In genomic region chr13:92593731-92594396, GRCm38 (mm10) we compare ENCODE assay signal across 9 mouse cellular contexts. TPM values are rescaled to one million over a fixed set of nuclear protein-coding genes. Genes with fewer than 3 reads are reported as not detected.
DNase-seq lines count a peak whose midpoint lies in the region; ATAC-seq lines count a peak whose summit lies in the region.
"Had no signal": no experiment of that assay in that cellular context is flagged by ENCODE, and none has a peak within 500 bp of the region (broad histone marks: within the 10 kb centered on the region; RNA-seq: fewer than 3 reads in every experiment).

No protein-coding gene starts in this region.

- no peaks in the 10 kb centered on the region for H3K9me3 ChIP-seq in heart, embryonic 11.5 days (replicated peaks; ENCODE audit: control insufficient read depth, low read length)
- H3K9me3 ChIP-seq in forebrain, embryonic 12.5 days, result no peaks in the 10 kb centered on the region
- H3K9me3 ChIP-seq in liver, embryonic 15.5 days (replicated peaks), result no peaks in the 10 kb centered on the region

- intact Hi-C loops in heart, postnatal 14 days (cut with DNase I), result no loop called here

- 0 out of 2 replicates have a peak overlapping the region, but pooled peaks have one; percentile 10 for H3K9ac ChIP-seq in heart, embryonic 11.5 days (ENCODE audit: low read depth, low read length)
- no peak overlapping the region for H3K9ac ChIP-seq in forebrain, embryonic 12.5 days
- peak overlapping the region; percentile 35 for H3K9ac ChIP-seq in liver, embryonic 15.5 days

- no peak overlapping the region for H3K4me2 ChIP-seq in heart, embryonic 11.5 days
- H3K4me2 ChIP-seq in forebrain, embryonic 12.5 days, result no peak overlapping the region
- peak overlapping the region; percentile 57 for H3K4me2 ChIP-seq in liver, embryonic 15.5 days

- ATAC-seq in heart, embryonic 11.5 days (replicated peaks; ENCODE audit: insufficient number of reproducible peaks, low FRiP score, low TSS enrichment), result no peak
- peak; percentile 2; the same call in 1 of the 2 replicates for ATAC-seq in forebrain, embryonic 12.5 days (ENCODE audit: low FRiP score)
- ATAC-seq in liver, embryonic 15.5 days (ENCODE audit: insufficient read depth), result no peak
- ATAC-seq in granulocyte monocyte progenitor cell, adult 5-6 weeks (replicated peaks; ENCODE audit: poor library complexity, severe bottlenecking), result no peak

- H3K27me3 ChIP-seq in heart, embryonic 11.5 days (ENCODE audit: control insufficient read depth, insufficient read depth, low read length), result no peaks in the 10 kb centered on the region
- H3K27me3 ChIP-seq in forebrain, embryonic 12.5 days, result no peaks in the 10 kb centered on the region
- H3K27me3 ChIP-seq in liver, embryonic 15.5 days, result no peaks in the 10 kb centered on the region

- no peaks in the 10 kb centered on the region for H3K36me3 ChIP-seq in heart, embryonic 11.5 days (ENCODE audit: control insufficient read depth, insufficient read depth, low read length)
- H3K36me3 ChIP-seq in forebrain, embryonic 12.5 days (replicated peaks), result no peaks in the 10 kb centered on the region
- no peaks in the 10 kb centered on the region for H3K36me3 ChIP-seq in liver, embryonic 15.5 days (replicated peaks)

- no peak overlapping the region for H3K4me3 ChIP-seq in heart, embryonic 11.5 days (ENCODE audit: low read depth, low read length)
- no peak overlapping the region for H3K4me3 ChIP-seq in forebrain, embryonic 12.5 days (replicated peaks)
- H3K4me3 ChIP-seq in liver, embryonic 15.5 days (replicated peaks), result no peak overlapping the region

- H3K4me1 ChIP-seq in heart, embryonic 11.5 days (ENCODE audit: control insufficient read depth, insufficient read depth, low read length), result peaks cover 22% of the 10 kb centered on the region
- peaks cover 30% of the 10 kb centered on the region for H3K4me1 ChIP-seq in forebrain, embryonic 12.5 days
- peaks cover 81% of the 10 kb centered on the region for H3K4me1 ChIP-seq in liver, embryonic 15.5 days (replicated peaks)

- no peak for DNase-seq in heart, postnatal 14 days
- peak; percentile 28 for DNase-seq in MN1 (ENCODE audit: low spot score)
- DNase-seq in urinary bladder, postnatal 25 days (ENCODE audit: low spot score), result no peak
- DNase-seq in ovary, postnatal 14 days (ENCODE audit: low spot score), result no peak

- WGBS in heart, embryonic 11.5 days (ENCODE audit: insufficient replicate concordance), result 23% methylated on average over 3 of the region's 3 CpGs
- WGBS in forebrain, embryonic 12.5 days, result 19% methylated on average over 3 of the region's 3 CpGs
- WGBS in liver, embryonic 15.5 days (ENCODE audit: insufficient replicate concordance), result 24% methylated on average over 3 of the region's 3 CpGs

- H3K27ac ChIP-seq in heart, embryonic 11.5 days (ENCODE audit: low read depth, low read length), result peak overlapping the region; percentile 58
- peak overlapping the region; percentile 61; the same call in 1 of the 2 replicates for H3K27ac ChIP-seq in forebrain, embryonic 12.5 days
- peak overlapping the region; percentile 88 for H3K27ac ChIP-seq in liver, embryonic 15.5 days (replicated peaks)

RNA-seq across cellular contexts. Expression of gene Serinc5, which starts 17.0 kb away (rescaled TPM):
- polyA plus RNA-seq in heart, embryonic 11.5 days (2014; fragmentation: Nextera tagmentation; extraction: Ambion mirVana), result 9.9 and 13.4 TPM in 2 replicates
- total RNA-seq in heart, postnatal 14 days (2021), result 10 to 100 TPM; 27.2 to 28.4 TPM
- 9.5 and 10.0 TPM in 2 replicates for polyA plus RNA-seq in forebrain, embryonic 12.5 days (2016; fragmentation: Nextera tagmentation; extraction: Ambion mirVana)
- polyA plus RNA-seq in liver, embryonic 15.5 days (2015; fragmentation: Nextera tagmentation; extraction: Ambion mirVana), result 17.3 and 20.1 TPM in 2 replicates
- total RNA-seq in granulocyte monocyte progenitor cell, adult 5-6 weeks (2014; fragmentation: Nextera tagmentation), result 3.9 and 8.7 TPM in 2 replicates
- 4.1 and 5.5 TPM in 2 replicates for total RNA-seq in granulocyte monocyte progenitor cell, adult 5-6 weeks (2017)

RNA-seq across cellular contexts. Expression of gene Spz1, which starts 17.9 kb away (rescaled TPM):
- polyA plus RNA-seq in heart, embryonic 11.5 days (2014; fragmentation: Nextera tagmentation; extraction: Ambion mirVana), result not detected in 2 replicates
- not detected for total RNA-seq in heart, postnatal 14 days (2021)
- polyA plus RNA-seq in forebrain, embryonic 12.5 days (2016; fragmentation: Nextera tagmentation; extraction: Ambion mirVana), result not detected in 2 replicates
- polyA plus RNA-seq in liver, embryonic 15.5 days (2015; fragmentation: Nextera tagmentation; extraction: Ambion mirVana), result not detected in 2 replicates
- not detected in 2 replicates for total RNA-seq in granulocyte monocyte progenitor cell, adult 5-6 weeks (2014; fragmentation: Nextera tagmentation)
- total RNA-seq in granulocyte monocyte progenitor cell, adult 5-6 weeks (2017), result not detected in 2 replicates
- total RNA-seq: layer of hippocampus, postnatal 10 days had no signal
